Mouse (Mus musculus): Measurements from ENCODE around the gene Plxdc2.

Plxdc2 gene

DNA sequence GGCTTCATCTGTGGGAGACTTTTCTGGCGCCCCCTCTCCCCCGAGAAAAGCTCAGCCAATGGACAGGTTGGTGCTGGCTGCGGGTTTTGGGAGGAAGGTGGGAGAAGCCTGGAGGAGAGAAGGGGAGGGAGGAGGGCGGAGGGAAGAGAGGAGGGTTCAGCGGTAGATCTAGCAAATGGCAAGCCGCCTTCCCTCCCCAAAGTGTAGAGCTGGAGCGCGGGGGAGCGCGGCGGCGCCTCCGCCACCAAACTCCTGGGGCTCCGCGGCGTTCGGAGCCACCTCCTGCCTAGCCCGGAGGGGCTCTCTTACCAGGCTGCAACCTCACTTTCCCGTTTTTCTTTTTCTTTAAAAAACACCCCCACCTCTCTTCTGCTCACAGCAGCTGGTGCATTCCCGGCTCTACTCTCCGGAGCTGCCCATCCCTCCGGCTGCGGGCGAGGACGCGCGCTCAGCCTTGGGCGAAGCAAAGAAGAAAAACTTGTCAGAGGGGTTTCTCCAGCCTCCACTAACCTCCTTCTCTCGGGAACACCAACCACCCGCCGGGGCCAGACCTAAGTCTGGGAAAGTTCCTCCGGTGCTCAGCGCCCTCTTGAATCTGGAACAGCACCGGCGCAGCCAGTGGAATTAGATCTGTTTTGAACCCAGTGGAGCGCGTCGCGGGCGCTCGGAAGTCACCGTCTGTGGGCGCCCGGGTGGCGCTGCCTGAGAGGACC lies at the start of gene Plxdc2:
Plxdc2 (plus strand) TSS at position 199 of the 713 bp plus-strand sequence.
- peak; percentile 36 for DNase-seq (ENCODE audit: low read depth, low spot score)

DNA sequence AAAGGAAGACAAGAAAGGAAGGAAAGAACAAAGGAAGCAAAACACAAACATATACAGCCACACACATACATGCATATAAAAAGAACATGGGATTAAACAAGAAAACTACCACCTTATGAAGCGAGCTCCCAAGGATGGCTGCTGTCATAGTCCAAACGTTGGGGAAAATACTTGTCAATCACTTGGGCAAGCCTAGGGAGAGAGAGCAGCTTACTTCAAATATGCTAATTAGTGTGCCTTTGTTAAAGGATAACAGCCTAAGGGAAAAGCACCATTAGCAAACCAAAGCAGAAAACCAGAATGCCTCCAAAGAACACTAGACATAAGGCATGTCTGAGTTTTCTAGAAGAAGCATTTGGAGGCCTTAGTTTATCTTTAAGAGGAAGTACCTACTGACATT lies 45.7 kb upstream of the Plxdc2 start:
- DNase-seq (ENCODE audit: low read depth, low spot score), result no peak

- DNase-seq (ENCODE audit: low read depth, low spot score), result no peak
Observed at GRCm38 (mm10) chr2:16312400-16313070, 43.6 kb upstream of the Plxdc2 start.

- DNase-seq (ENCODE audit: low read depth, low spot score), result no peak
Observed at GRCm38 (mm10) chr2:16335194-16335781, 20.8 kb upstream of the Plxdc2 start.

DNA sequence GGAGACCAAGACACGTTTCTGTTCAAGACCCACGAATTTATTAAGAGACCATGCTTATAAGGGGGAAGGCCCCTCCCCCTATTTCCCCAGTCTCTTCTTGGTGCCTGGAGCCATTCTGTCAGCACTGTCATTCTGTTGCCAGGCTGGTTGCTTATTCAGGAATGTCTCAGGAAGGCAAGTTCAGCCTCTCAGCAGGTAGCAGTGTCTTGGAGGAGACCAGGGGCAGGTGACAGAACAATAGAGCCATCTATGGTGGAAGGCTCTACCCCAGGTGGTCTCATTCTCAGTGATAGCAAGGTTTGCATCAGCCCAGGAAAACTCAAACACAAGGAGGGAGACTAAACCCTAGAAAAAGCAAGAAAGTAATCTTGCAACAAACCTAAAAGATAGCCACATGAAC lies 11.5 kb upstream of the Plxdc2 start:
- no peak for DNase-seq (ENCODE audit: low read depth, low spot score)

DNA sequence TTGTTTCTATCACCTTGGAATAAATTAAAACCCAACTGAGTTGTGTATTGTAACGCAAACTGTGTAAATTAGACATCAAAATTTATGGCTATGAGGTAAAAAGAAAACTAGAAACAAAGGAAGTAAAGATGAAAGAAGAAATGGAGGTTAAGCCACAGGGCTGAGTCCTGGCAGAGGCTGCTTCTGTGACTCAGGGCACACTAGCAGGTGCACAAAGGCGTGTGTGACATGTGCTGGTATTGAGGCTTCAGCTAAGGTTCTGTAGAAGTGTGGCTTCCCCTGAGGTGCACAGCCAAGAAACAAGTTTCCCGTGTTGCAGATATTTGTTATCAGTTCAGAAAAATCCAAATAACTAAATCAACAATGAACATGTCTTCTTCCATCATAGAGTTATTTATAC lies 5.0 kb upstream of the Plxdc2 start:
- no peak for DNase-seq (ENCODE audit: low read depth, low spot score)

DNA sequence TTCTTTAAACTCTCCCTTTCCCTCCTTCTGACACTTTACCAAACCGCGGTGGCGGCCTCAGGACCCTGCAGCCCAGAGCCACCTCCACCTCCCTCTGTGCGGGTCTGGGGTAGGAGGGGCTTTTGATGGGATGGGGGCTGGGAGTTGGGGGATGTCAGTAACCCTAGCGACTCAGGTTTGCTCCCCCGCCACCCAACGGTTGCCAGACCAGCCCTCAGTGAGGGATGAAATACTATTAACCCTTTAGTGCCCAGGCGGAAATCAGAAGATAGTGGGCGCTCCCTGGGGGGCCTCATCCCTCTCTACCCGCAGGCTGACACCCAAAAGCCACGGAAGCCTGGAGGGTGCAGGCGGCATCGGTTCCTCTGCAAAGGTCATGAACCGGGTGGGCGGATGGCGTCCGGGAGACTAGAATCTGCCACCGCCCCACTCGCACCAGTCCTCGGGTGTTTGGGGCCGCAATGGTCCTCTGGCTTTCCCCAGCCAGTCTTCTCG lies 446 bp upstream of the Plxdc2 start:
- DNase-seq (ENCODE audit: low read depth, low spot score), result peak; percentile 35

DNA sequence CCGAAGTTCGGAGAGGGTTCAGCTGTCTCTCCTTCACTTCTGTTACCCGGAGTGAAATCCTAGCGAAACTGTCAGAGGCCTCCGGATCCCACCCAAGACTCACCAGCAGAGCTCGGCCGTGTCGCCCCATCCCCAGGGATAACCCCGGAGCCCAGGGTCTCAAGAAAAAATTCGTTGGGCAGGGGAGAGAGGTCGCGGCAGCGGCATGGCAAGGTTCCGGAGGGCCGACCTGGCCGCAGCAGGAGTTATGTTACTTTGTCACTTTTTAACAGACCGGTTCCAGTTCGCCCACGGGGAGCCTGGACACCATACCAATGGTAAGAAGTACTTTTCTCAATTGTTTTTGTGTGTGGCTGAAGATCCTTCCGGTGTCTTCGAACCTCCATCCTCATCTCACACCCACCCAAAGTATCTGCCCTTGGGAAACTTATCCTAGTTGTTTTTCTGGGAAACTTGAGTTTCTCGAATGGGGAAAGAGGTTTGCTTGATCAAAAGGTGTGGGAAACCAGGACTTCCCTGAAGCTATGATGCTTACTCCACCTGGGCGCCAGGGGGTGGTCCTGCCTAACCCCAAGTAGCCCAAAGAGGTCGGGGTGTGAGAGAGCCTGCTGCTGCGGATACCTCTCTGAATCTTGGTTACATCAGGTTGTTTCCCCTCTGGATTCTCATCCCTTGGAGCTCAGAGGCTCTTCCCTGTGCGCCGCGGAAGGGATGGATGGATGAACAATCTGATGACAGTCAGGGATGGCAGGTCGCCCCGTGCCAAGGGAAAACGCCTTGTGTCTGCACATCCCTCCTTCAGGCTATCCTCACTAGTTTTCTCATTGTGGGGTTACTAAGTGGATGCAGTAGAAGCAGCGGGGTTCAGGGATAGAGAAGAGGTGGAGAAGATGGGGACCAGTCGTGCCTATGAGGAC lies 1.1 kb downstream of the Plxdc2 start:
- no peak for DNase-seq (ENCODE audit: low read depth, low spot score)

DNA sequence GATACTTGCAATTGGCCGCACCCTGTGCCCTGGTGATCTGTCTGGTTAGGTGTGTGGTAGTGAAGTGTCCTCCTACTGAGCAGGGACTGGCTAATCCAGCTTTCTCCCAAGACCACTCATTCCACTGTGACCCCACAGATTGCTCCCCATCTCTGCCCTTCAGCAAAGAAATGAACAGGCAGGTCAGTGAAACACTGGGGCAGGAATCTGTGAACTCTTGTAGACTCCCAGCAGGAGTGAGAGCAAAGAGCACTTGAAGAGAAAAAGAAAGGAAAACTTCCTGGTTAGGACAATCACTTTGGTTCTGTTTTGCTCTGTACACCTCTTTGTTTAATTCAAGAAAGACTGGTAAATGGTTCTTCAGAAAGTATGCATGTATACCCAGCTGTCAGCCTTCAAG lies 1.8 kb downstream of the Plxdc2 start:
- DNase-seq (ENCODE audit: low read depth, low spot score), result no peak

DNA sequence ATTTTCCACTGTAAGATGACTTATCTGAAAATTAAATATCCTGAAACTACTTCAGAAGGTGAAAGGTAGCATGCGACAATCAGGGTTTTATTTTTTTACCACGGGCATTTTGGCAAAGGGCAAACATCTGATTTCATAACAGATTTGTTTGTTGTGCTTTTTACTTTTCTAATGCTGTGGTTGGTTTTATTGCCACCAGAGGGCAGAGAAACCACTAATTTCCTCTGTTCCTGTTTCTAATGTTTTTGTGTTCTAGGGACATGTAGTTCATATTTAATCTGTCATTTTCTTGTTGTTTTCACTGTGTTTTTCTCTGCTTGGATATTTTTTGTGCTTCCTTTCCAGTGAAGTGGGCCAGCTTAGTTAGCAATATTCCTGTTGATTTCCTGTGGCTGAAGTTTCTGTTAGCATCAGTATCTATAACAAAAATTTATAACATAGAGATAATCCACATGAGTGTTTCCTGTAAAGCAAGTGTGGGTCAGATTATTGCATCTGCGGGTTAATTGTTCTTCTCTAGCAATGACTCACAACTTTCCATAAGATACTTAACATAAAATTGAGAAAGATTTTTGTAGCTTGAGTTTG lies 3.3 kb downstream of the Plxdc2 start:
- DNase-seq (ENCODE audit: low read depth, low spot score), result no peak

GRCm38 (mm10) chr2:16364749-16365148 lies 8.6 kb downstream of the Plxdc2 start:
- no peak for DNase-seq (ENCODE audit: low read depth, low spot score)

DNA sequence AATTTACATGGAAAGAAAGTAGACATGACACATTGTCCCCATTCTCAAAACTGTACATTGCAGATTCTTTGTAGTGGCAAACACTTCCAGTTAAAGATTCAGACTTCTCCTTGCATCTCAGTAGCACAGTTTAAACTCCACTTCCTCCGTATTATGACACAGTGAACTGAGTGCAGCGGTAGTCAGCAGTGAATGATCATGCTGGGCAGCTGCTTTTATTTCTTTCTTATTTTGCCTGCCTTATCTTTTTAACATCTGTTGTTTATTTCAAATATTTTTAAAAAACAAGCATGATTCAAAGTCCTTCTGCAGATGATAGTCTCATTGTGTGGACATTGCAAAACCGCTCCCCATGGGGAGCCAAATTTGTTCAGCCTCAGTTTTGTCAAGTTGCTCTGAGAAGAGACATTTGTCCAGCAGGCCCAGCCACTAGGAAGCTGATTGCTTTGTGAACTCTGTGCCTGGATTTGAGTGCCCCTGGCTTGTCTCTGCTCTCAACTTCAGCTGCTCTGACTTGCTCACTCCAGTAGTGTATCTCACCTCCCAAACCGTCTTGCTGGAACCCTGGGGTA lies 9.8 kb downstream of the Plxdc2 start:
- no peak for DNase-seq (ENCODE audit: low read depth, low spot score)

DNA sequence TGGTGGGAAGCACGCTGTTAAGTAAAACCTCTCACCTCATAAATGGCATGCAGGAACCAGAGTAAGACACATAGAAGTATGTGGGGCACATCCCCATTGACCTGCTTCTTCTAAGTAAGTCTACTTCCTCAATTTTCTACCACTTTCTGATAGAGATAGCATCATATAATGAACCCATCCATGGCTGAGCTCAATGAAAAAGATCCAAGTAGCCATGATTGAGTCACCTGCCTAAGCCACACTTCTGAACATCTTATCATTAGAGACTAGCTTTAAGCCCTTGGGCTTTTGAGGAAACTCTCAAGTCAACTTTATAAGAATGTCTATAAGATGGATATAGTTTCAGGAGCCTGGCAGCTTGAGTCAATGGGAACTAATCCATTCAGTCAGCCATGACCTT lies 14.3 kb downstream of the Plxdc2 start:
- no peak for DNase-seq (ENCODE audit: low read depth, low spot score)

- DNase-seq (ENCODE audit: low read depth, low spot score), result no peak
Observed at GRCm38 (mm10) chr2:16374288-16374687, 18.2 kb downstream of the Plxdc2 start.

DNA sequence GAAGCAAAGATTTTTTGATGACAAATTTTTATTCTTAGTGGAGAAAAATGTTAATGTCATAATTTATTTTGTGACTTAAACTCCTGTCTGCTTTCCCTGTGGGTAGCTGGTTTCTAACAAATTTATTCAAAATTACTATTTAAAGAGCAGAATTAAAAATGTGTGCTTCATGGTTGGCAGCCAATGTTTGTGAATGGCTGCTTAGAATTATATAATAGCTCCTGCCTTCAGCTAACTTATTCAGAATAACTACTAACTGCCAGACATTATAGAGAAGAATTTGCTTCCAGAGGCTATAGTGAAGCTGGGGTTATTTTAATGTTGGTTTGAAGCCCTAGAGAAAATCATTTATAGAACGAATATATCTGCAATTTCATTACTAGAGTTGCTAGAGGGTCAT lies 30.1 kb downstream of the Plxdc2 start:
- no peak for DNase-seq (ENCODE audit: low read depth, low spot score)

GRCm38 (mm10) chr2:16386692-16387091 lies 30.6 kb downstream of the Plxdc2 start:
- no peak for DNase-seq (ENCODE audit: low read depth, low spot score)

- no peak for DNase-seq (ENCODE audit: low read depth, low spot score)
Observed at GRCm38 (mm10) chr2:16387787-16388186, 31.7 kb downstream of the Plxdc2 start.

GRCm38 (mm10) chr2:16397501-16397900 lies 41.4 kb downstream of the Plxdc2 start:
- DNase-seq (ENCODE audit: low read depth, low spot score), result no peak

GRCm38 (mm10) chr2:16398006-16398405 lies 41.9 kb downstream of the Plxdc2 start:
- DNase-seq (ENCODE audit: low read depth, low spot score), result no peak

DNA sequence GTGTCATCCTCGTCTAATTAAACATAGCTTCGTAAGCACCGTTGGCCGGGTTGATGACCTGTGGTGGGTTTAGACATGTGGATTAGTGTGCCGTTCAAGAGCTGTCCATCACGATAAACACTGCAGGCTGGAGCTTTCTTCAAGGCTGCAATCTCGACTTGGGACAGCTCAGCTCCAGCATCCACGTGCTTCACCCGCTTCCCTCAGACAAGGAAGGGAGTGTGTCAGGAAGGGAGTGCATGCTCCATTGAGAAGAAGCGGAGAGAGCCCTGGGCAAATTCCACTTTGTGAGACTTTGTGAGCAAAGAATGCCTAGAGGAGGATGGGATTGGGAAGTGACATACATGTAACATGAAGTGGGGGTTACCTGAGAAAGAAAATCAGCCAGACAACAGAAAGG lies 42.8 kb downstream of the Plxdc2 start:
- no peak for DNase-seq (ENCODE audit: low read depth, low spot score)

DNA sequence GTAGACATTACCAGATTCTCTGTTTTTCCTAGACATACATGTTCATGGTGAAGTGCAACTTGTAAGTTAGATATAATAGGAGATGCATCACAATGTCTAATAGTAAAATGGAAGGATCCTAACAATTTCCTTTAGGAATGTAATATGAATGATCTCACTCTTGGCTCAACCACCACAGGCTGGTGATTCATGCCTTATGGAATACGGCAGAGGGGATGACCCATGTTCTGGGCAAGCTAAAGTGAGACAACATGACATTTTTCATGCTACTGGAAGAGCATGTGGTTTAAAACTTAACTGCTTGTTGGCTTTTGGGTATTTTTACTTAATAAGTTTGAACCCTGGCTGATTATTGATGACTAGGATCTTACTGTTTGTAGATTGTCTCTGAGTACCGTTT lies 50.4 kb downstream of the Plxdc2 start:
- DNase-seq (ENCODE audit: low read depth, low spot score), result no peak
